Mouse (Mus musculus): Measurements from ENCODE around the gene Tecpr2.

The Tecpr2 gene

DNA sequence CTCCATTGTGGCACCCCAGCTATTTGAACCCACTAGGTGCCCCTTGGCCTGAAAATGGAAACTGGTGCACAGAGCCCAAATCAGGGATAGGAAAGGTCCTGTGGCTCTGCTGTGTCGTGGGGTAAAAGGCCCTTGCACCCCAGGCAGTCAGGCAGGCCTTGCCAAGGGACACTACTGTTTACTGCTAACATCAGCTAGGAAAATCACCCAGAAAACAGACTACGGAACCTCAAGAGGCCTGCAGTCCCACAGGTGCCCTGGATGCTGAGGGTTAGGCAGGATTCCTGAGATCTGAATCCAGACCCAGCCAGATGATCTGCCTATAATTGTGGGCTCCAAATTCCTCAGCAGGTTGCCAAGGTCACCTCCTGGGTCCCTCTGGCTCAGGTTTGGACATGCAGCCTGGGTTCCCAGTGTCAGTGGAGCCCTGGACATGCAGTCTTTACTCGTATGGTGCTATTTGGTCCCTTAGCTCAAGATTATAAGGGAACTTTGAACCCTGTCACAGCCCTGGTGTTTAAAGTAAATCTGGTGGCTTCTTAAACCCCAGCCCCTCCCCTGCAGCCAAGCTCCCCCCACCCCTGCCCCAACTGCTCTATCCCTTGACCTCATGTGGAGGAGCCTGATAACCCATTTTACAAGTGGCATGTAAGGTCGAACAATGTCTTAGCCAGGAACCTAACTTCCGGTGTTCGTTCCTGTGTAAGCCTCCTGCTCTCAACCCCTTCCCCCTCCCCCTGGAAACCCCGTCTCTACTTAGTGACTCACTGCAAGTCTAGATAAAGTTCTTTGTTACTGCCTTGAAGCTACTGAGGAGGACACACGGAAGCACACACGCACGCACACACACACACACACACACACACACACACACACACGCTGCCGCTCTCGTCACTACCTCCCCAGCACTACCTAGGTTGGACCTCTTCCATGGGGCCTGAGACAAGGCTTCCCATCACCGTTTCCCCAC lies 118.4 kb downstream of the Tecpr2 start:
- DNase-seq (ENCODE audit: low spot score): peak; percentile 88

DNA sequence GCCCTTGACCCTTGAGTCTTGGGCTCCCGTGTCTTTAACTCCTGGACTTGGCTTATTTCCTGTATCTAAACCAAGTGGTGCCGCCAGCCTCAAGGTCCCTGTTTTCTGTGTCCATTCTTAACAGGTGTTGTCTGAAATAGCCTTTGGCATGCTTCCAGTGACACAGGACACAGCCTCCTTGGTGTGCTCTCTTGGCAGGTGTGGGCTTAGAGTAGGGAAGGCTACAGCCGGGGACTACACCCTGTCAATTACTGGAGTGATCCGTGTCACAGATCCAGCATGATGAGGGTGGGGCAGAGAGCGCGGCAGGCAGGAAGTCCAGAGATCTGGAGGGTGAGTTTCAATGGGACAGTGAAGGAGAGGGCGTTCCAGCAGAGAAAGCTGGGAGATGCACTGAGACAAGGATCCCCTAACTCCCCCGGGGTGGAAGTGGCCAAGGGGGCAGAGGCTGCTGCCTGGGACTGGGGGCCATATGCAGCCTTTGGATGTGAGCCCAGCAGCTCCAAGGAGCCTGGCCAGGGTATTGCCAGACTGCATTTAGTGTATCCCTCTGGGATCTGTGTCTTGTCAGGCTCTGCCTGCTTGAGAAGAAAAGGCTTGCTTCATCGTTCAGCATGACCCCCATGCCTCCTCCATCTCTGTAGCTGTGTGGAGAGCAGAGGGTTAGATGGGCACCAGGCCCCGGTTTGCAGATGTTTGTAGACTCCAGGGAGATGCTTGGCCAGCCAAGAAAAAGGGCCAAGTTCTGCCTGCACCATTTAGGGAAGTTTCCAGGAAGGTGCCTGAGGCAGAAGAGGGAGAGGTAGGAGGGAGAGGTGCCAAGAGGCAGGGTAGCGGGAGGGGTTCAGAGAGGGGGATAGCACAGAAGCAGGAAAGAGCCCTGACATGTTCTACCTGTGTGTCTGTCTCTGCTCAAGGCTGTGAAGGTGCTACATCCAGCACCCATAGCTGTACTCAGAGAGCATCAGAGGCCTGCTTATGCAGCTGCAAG lies 119.7 kb downstream of the Tecpr2 start:
- DNase-seq (ENCODE audit: low spot score): peak; percentile 49

DNA sequence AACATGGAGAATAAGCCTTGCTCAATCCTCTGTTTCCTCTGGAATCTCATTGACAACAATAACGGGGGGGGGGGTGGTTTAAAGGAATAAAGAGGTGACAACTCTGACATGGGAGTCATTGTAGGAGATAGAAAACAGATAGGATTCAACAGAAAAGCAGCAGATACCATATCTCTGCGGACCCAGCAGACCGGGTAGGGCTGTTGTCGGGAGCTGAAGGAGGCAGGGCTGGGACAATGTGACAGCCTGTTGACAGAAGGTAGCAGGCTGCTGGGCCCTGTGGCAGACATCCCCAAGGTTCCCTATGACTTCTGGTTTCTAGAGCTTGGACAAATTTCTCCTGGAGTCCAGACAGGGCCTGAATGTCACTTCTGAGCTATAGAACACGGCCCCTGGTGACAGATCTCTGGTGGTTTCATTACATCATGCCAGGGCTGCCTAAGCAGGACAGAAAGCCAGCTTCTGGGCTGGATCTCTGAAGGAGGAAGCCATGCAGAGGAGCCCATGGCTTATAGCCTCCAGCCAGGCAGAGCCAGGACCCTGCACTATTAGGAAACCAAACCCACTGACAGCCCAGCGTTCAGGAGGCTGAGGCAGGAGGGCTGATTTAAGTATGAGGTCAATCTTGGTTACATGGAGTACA lies 120.7 kb downstream of the Tecpr2 start:
- DNase-seq (ENCODE audit: low spot score): no peak

DNA sequence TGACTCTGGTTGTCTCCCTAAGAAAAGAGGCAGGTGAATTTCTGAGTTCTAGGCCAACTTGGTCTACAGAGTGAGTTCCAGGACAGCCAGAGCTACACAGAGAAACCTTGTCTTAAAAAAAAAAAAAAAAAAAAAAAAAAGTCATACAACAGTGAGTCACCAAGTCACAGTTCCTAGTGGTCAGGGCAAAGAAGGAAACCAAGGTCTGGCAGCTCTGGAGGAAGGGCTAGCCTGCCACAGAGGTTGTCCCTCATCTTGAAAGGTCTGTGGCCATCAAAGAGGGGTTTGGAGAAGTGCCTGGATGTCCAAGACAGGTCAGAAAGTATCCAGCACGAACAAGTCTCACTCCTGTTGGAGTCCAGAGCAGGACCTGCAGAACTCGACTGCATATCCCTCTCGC lies 127.7 kb downstream of the Tecpr2 start:
- DNase-seq (ENCODE audit: low spot score): no peak

GRCm38 (mm10) chr12:111018068-111018467 lies 129.0 kb downstream of the Tecpr2 start:
- DNase-seq (ENCODE audit: low spot score): no peak

GRCm38 (mm10) chr12:111019086-111019485 lies 130.0 kb downstream of the Tecpr2 start:
- no peak for DNase-seq (ENCODE audit: low spot score)

DNA sequence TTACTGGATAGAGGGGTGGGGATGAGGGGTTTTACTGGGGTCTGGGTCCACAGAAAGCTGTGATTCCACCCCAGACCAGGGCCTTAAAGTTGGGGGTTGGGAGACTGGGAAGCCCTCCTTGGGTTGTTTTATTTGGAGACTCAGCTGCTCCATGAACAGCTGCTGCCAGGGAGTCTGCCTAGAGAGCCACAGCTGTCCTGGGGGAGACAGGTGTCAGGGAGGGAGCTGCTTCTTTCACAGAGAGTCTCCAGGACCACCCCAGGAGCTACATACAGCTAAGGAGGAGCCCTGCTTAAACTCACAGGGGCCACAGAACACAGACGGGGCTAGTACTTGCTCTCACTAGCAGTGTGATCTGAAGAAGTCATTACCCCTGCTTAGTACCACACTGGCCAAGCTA lies 132.1 kb downstream of the Tecpr2 start:
- DNase-seq (ENCODE audit: low spot score): no peak

DNA sequence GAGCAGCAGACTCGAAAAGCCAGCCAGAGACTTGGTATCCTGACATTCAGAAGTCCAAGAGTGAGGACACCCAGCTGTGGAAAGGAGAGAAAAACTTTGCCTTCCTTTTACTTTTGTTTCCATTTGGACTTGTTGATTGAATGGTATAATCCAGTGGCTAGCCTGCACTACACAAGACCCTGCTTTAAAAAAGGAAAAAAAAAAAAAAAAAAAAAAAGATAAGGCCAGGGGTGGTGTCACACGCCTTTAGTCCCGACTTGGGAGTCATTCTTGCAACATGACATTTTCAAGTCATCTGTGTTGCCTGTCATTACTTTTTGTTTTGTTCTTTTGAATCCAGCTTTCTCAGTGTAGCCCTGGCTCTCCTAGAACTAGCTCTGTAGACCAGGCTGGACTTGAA lies 132.5 kb downstream of the Tecpr2 start:
- DNase-seq (ENCODE audit: low spot score): no peak

Measured in yolk sac, embryonic 10.5 days (tissue).